19 mouse cellular contexts compared by ENCODE assay signal in genomic region chr11:67039799-67040198, GRCm38 (mm10). TPM values are rescaled to one million over a fixed set of nuclear protein-coding genes. Genes with fewer than 3 reads are reported as not detected.
DNase-seq lines count a peak whose midpoint lies in the region; ATAC-seq and TF ChIP-seq lines count a peak whose summit lies in the region.
"Had no signal": no experiment of that assay in that cellular context is flagged by ENCODE, and none has a peak within 500 bp of the region (broad histone marks: within the 10 kb centered on the region; RNA-seq: fewer than 3 reads in every experiment).

No protein-coding gene starts in this region.

- H3K4me3 ChIP-seq in hindbrain, postnatal 0 days (ENCODE audit: low read length), result no peak overlapping the region
- no peak overlapping the region for H3K4me3 ChIP-seq in hindbrain, embryonic 16.5 days (ENCODE audit: low read length)
- no peak overlapping the region for H3K4me3 ChIP-seq in lung, embryonic 14.5 days (ENCODE audit: low read depth, low read length)
- no peak overlapping the region for H3K4me3 ChIP-seq in G1E (ENCODE audit: low read depth, low read length)
- H3K4me3 ChIP-seq: embryonic facial prominence, embryonic 15.5 days; forebrain, embryonic 13.5 days; limb, embryonic 12.5 days had no signal

- H3K27ac ChIP-seq in hindbrain, postnatal 0 days, result no peak overlapping the region
- H3K27ac ChIP-seq in hindbrain, embryonic 16.5 days (ENCODE audit: low read depth, low read length), result no peak overlapping the region
- no peak overlapping the region for H3K27ac ChIP-seq in lung, embryonic 14.5 days (ENCODE audit: low read depth)
- H3K27ac ChIP-seq: embryonic facial prominence, embryonic 15.5 days; forebrain, embryonic 13.5 days; limb, embryonic 12.5 days had no signal

- intact Hi-C loops in left cerebral cortex, postnatal 25 days (cut with DNase I), result no loop called here

- WGBS in hindbrain, postnatal 0 days, result 97% methylated on average over 3 of the region's 3 CpGs
- WGBS in hindbrain, embryonic 16.5 days, result 89% methylated on average over 3 of the region's 3 CpGs
- 87% methylated on average over 3 of the region's 3 CpGs for WGBS in lung, embryonic 14.5 days

- no peaks in the 10 kb centered on the region for H3K9me3 ChIP-seq in hindbrain, postnatal 0 days (ENCODE audit: low read length)
- no peaks in the 10 kb centered on the region for H3K9me3 ChIP-seq in hindbrain, embryonic 16.5 days (ENCODE audit: control insufficient read depth, low read length)
- no peaks in the 10 kb centered on the region for H3K9me3 ChIP-seq in lung, embryonic 14.5 days (ENCODE audit: low read depth, low read length)
- no peaks in the 10 kb centered on the region for H3K9me3 ChIP-seq in G1E (replicated peaks)
- H3K9me3 ChIP-seq: embryonic facial prominence, embryonic 15.5 days; forebrain, embryonic 13.5 days; limb, embryonic 12.5 days had no signal

- no peak overlapping the region for H3K9ac ChIP-seq in hindbrain, postnatal 0 days (replicated peaks; ENCODE audit: low read length)
- H3K9ac ChIP-seq in hindbrain, embryonic 16.5 days (ENCODE audit: low read depth, low read length), result no peak overlapping the region
- no peak overlapping the region for H3K9ac ChIP-seq in lung, embryonic 14.5 days
- H3K9ac ChIP-seq: embryonic facial prominence, embryonic 15.5 days; forebrain, embryonic 13.5 days; limb, embryonic 12.5 days had no signal

- H3K36me3 ChIP-seq in hindbrain, postnatal 0 days (ENCODE audit: insufficient read depth, low read length), result peaks cover 34% of the 10 kb centered on the region
- H3K36me3 ChIP-seq in hindbrain, embryonic 16.5 days (ENCODE audit: control insufficient read depth, insufficient read depth, low read length), result peaks cover 28% of the 10 kb centered on the region
- H3K36me3 ChIP-seq in lung, embryonic 14.5 days (ENCODE audit: insufficient read depth), result peaks cover 35% of the 10 kb centered on the region; the same call in 1 of the 2 replicates
- H3K36me3 ChIP-seq in G1E (replicated peaks), result peaks cover 72% of the 10 kb centered on the region

- no peaks in the 10 kb centered on the region for H3K27me3 ChIP-seq in hindbrain, postnatal 0 days (ENCODE audit: insufficient read depth, low read length)
- H3K27me3 ChIP-seq in hindbrain, embryonic 16.5 days (replicated peaks; ENCODE audit: control insufficient read depth, insufficient read depth, low read length), result no peaks in the 10 kb centered on the region
- no peaks in the 10 kb centered on the region for H3K27me3 ChIP-seq in lung, embryonic 14.5 days (ENCODE audit: insufficient read depth, low read length)
- no peaks in the 10 kb centered on the region for H3K27me3 ChIP-seq in G1E (ENCODE audit: insufficient read depth, low read length)
- H3K27me3 ChIP-seq: embryonic facial prominence, embryonic 15.5 days; forebrain, embryonic 13.5 days; limb, embryonic 12.5 days had no signal

- no peak overlapping the region for H3K4me2 ChIP-seq in hindbrain, postnatal 0 days (ENCODE audit: low read depth, low read length)
- no peak overlapping the region for H3K4me2 ChIP-seq in hindbrain, embryonic 16.5 days (ENCODE audit: low read length)
- no peak overlapping the region for H3K4me2 ChIP-seq in lung, embryonic 14.5 days
- H3K4me2 ChIP-seq: embryonic facial prominence, embryonic 15.5 days; forebrain, embryonic 13.5 days; limb, embryonic 12.5 days had no signal

- H3K4me1 ChIP-seq in hindbrain, postnatal 0 days (ENCODE audit: insufficient read depth, low read length), result no peaks in the 10 kb centered on the region
- no peaks in the 10 kb centered on the region for H3K4me1 ChIP-seq in hindbrain, embryonic 16.5 days (ENCODE audit: control insufficient read depth, insufficient read depth, low read depth, low read length)
- H3K4me1 ChIP-seq in lung, embryonic 14.5 days (ENCODE audit: insufficient read depth), result no peaks in the 10 kb centered on the region
- H3K4me1 ChIP-seq in G1E (ENCODE audit: insufficient read depth, low read depth, low read length), result peaks cover 8% of the 10 kb centered on the region
- H3K4me1 ChIP-seq: embryonic facial prominence, embryonic 15.5 days; forebrain, embryonic 13.5 days; limb, embryonic 12.5 days had no signal

- ATAC-seq in hindbrain, postnatal 0 days, result no peak
- ATAC-seq in hindbrain, embryonic 16.5 days, result no peak
- no peak for ATAC-seq in lung, embryonic 14.5 days (ENCODE audit: insufficient read depth)
- ATAC-seq in G1E (ENCODE audit: extremely low read depth, insufficient number of reproducible peaks, low FRiP score, poor library complexity, severe bottlenecking), result no peak
- ATAC-seq: forebrain, embryonic 13.5 days; midbrain, embryonic 16.5 days had no signal

- TF ChIP-seq CTCF in hindbrain, postnatal 0 days (IDR thresholded peaks at IDR 0.05; ENCODE audit: low read depth), result peak; percentile 33
- peak; percentile 30; the same call in 1 of the 2 replicates for TF ChIP-seq CTCF in lung, embryonic 14.5 days (IDR thresholded peaks at IDR 0.05; ENCODE audit: low read depth)
- TF ChIP-seq CTCF in G1E (IDR thresholded peaks at IDR 0.05; ENCODE audit: low read depth, low read length), result peak; percentile 34; the same call in 1 of the 2 replicates

- DNase-seq in hindbrain, postnatal 0 days (ENCODE audit: low spot score), result no peak
- peak; percentile 15 for DNase-seq in lung, embryonic 14.5 days
- DNase-seq in lung, postnatal 14 days, result no peak
- no peak for DNase-seq in G1E (ENCODE audit: low spot score)
- peak; percentile 29 for DNase-seq in induced T-regulatory cell, adult 2 months (ENCODE audit: low read depth)
- no peak for DNase-seq in urinary bladder, postnatal 10 days (ENCODE audit: low spot score)
- no peak for DNase-seq in left cerebral cortex, postnatal 25 days (ENCODE audit: low spot score in 2 of 2)
- DNase-seq: adrenal gland, postnatal 36 days; kidney, postnatal 10 days; lung, postnatal 10 days; retina, postnatal 1 day; spleen, adult 18-20 months had no signal

RNA-seq across cellular contexts. Expression of gene Adprm, which starts 12.6 kb away (rescaled TPM):
- 15.6 and 18.9 TPM in 2 replicates for total RNA-seq in hindbrain, postnatal 0 days (2014; rRNA removed)
- 25.3 and 29.5 TPM in 2 replicates for polyA plus RNA-seq in hindbrain, postnatal 0 days (2015; fragmentation: Nextera tagmentation; extraction: Ambion mirVana)
- polyA plus RNA-seq in hindbrain, embryonic 16.5 days (2015; fragmentation: Nextera tagmentation; extraction: Ambion mirVana), result 30.3 and 30.8 TPM in 2 replicates
- 31.3 and 31.4 TPM in 2 replicates for polyA plus RNA-seq in lung, embryonic 14.5 days (2014; fragmentation: Nextera tagmentation; extraction: Ambion mirVana)
- 13.3 and 26.6 TPM in 2 replicates for total RNA-seq in G1E (2014; fragmentation: Nextera tagmentation)
- total RNA-seq in G1E (2017), result 23.9 and 25.7 TPM in 2 replicates
- polyA plus RNA-seq in G1E (2012), result 0.40 and 1.0 TPM in 2 replicates
- 10 to 100 TPM; 25.6 to 26.6 TPM for total RNA-seq in left cerebral cortex, postnatal 25 days (2021)

RNA-seq across cellular contexts. Expression of gene Sco1, which starts 12.7 kb away (rescaled TPM):
- 11.0 and 13.8 TPM in 2 replicates for total RNA-seq in hindbrain, postnatal 0 days (2014; rRNA removed)
- 13.6 and 14.9 TPM in 2 replicates for polyA plus RNA-seq in hindbrain, postnatal 0 days (2015; fragmentation: Nextera tagmentation; extraction: Ambion mirVana)
- polyA plus RNA-seq in hindbrain, embryonic 16.5 days (2015; fragmentation: Nextera tagmentation; extraction: Ambion mirVana), result 9.6 and 12.0 TPM in 2 replicates
- polyA plus RNA-seq in lung, embryonic 14.5 days (2014; fragmentation: Nextera tagmentation; extraction: Ambion mirVana), result 18.8 and 20.3 TPM in 2 replicates
- total RNA-seq in G1E (2014; fragmentation: Nextera tagmentation) (13.5 and 14.7 TPM in 2 replicates), G1E (2017) (22.2 and 23.2 TPM in 2 replicates)
- polyA plus RNA-seq in G1E (2012), result 3.5 and 4.0 TPM in 2 replicates
- total RNA-seq in left cerebral cortex, postnatal 25 days (2021), result 10 to 100 TPM in 1 of 2 experiments, 1 to 10 TPM in 1; 8.7 to 11.4 TPM

RNA-seq across cellular contexts. Expression of gene Tmem220, which starts 14.8 kb away (rescaled TPM):
- 0.26 TPM in 1 of 2 replicates, not detected in the other for total RNA-seq in hindbrain, postnatal 0 days (2014; rRNA removed)
- polyA plus RNA-seq in hindbrain, postnatal 0 days (2015; fragmentation: Nextera tagmentation; extraction: Ambion mirVana), result 0.97 and 1.1 TPM in 2 replicates
- polyA plus RNA-seq in hindbrain, embryonic 16.5 days (2015; fragmentation: Nextera tagmentation; extraction: Ambion mirVana), result 0.50 and 0.57 TPM in 2 replicates
- polyA plus RNA-seq in lung, embryonic 14.5 days (2014; fragmentation: Nextera tagmentation; extraction: Ambion mirVana), result 1.8 TPM in 2 replicates
- total RNA-seq in G1E (2014; fragmentation: Nextera tagmentation) (3.4 and 6.4 TPM in 2 replicates), G1E (2017) (0.76 and 2.5 TPM in 2 replicates)
- polyA plus RNA-seq in G1E (2012), result 0.08 and 0.11 TPM in 2 replicates
- under 1 TPM; 0.41 to 0.44 TPM for total RNA-seq in left cerebral cortex, postnatal 25 days (2021)

RNA-seq across cellular contexts. Expression of gene Myh3, which starts 38.3 kb away (rescaled TPM):
- 1.1 and 3.0 TPM in 2 replicates for total RNA-seq in hindbrain, postnatal 0 days (2014; rRNA removed)
- 0.25 and 0.35 TPM in 2 replicates for polyA plus RNA-seq in hindbrain, postnatal 0 days (2015; fragmentation: Nextera tagmentation; extraction: Ambion mirVana)
- polyA plus RNA-seq in hindbrain, embryonic 16.5 days (2015; fragmentation: Nextera tagmentation; extraction: Ambion mirVana), result 0.29 and 11.0 TPM in 2 replicates
- polyA plus RNA-seq in lung, embryonic 14.5 days (2014; fragmentation: Nextera tagmentation; extraction: Ambion mirVana), result 0.05 and 0.17 TPM in 2 replicates
- not detected in 2 replicates for total RNA-seq in G1E (2014; fragmentation: Nextera tagmentation)
- total RNA-seq in G1E (2017), result not detected in 2 replicates
- polyA plus RNA-seq in G1E (2012), result not detected in 2 replicates
- 1 to 10 TPM; 3.8 to 4.5 TPM for total RNA-seq in left cerebral cortex, postnatal 25 days (2021)
- total RNA-seq: heart, postnatal 25 days had no signal
- polyA plus RNA-seq: urinary bladder, adult 2 months had no signal

Comparison
In these comparisons a context has a peak if more than half of its experiments do, and no peak if none do; other contexts are left out.
1. DNase-seq: peak in lung, embryonic 14.5 days (single experiment) and induced T-regulatory cell, adult 2 months (single experiment); none in hindbrain, postnatal 0 days (single experiment), lung, postnatal 14 days (single experiment), G1E (single experiment), urinary bladder, postnatal 10 days (single experiment) and left cerebral cortex, postnatal 25 days (0 of 2).
2. RNA of gene Adprm, which starts 12.6 kb away (polyA plus RNA-seq): 31.3 to 31.4 TPM in lung, embryonic 14.5 days, 30.3 to 30.8 TPM in hindbrain, embryonic 16.5 days and 25.3 to 29.5 TPM in hindbrain, postnatal 0 days; 0.40 to 1.0 TPM in G1E; every median in the first group is over 10 times any median in the second.
3. Peak in every context shown above with its lines, with median percentiles within 50 percentile points of each other: CTCF ChIP-seq.